Mouse (Mus musculus) E14TG2a.4 (cell line): ENCODE data around the gene 1700021F05Rik.

ENCODE experiments used
- CTCF ChIP-seq: conservative IDR thresholded peaks from 2 replicates; pipeline ENCODE4 v1.5.1; 2014; ENCODE audit warnings: low read length
- POU5F1 ChIP-seq: IDR thresholded peaks from 2 replicates; pipeline ENCODE4 v1.6.1; 2014; ENCODE audit warnings: low read length, borderline replicate concordance

GRCm38 (mm10) chr10:43588470-43589177, 47.8 kb upstream of the 1700021F05Rik start:
- TF ChIP-seq CTCF: no peak
- no peak for TF ChIP-seq POU5F1
